Mouse (Mus musculus) heart, embryonic 15.5 days (tissue): ENCODE measurements around the gene Washc3. TPM values are rescaled to one million over a fixed set of nuclear protein-coding genes. Genes with fewer than 3 reads are reported as not detected.

Experiments used
- polyA plus RNA-seq: library from polyadenylated mRNA; unstranded; fragments of >200 nt; fragmentation: Nextera tagmentation; extraction: Ambion mirVana; gene quantifications from 2 replicates; pipeline ENCODE4 v1.2.1, GENCODE M21; 2015

Washc3 gene
- polyA plus RNA-seq, 1 experiment from 2014 or later = 45.6 TPM

Other genes with a start within 250 kb of the Washc3 start
- gene Pmch, start 110.0 kb upstream of the Washc3 start, polyA plus RNA-seq = 0.41 and 0.45 TPM in 2 replicates
- gene Parpbp, start 54.2 kb upstream of the Washc3 start, polyA plus RNA-seq = 8.7 and 9.8 TPM in 2 replicates
- 31.8 and 33.7 TPM in 2 replicates for gene Nup37, start 54.1 kb upstream of the Washc3 start, polyA plus RNA-seq
- 3.2 and 5.9 TPM in 2 replicates for gene Dram1, start 178.0 kb downstream of the Washc3 start, polyA plus RNA-seq
- 7.5 and 10.5 TPM in 2 replicates for gene Gnptab, start 178.0 kb downstream of the Washc3 start, polyA plus RNA-seq